Mouse (Mus musculus) bone marrow, adult 2 months (tissue): ENCODE measurements around the gene Slc52a3. TPM values are rescaled to one million over a fixed set of nuclear protein-coding genes. Genes with fewer than 3 reads are reported as not detected.

ENCODE experiments used
- H3K27ac ChIP-seq: fragments of 200-500 bp; 2 replicates; pipeline ENCODE4 v1.5.1; 2012; ENCODE audit warnings: low read depth, mild to moderate bottlenecking, control low read depth, inconsistent platforms, low read length; ENCODE audit not compliant: control insufficient read depth, poor library complexity, insufficient read depth
- H3K4me1 ChIP-seq: fragments of 200-500 bp; 2 replicates; pipeline ENCODE4 v1.6.1; 2011; ENCODE audit warnings: low read length; ENCODE audit not compliant: control insufficient read depth, insufficient read depth
- H3K4me3 ChIP-seq: fragments of 200-500 bp; replicated peaks from 2 replicates; pipeline ENCODE3; 2011; ENCODE audit warnings: mild to moderate bottlenecking, low read depth, low read length, control low read depth; ENCODE audit not compliant: control insufficient read depth
- CTCF ChIP-seq: fragments of 200-500 bp; IDR thresholded peaks from 2 replicates; pipeline ENCODE4 v1.5.1; 2011; ENCODE audit warnings: low read length, control low read depth; ENCODE audit not compliant: control insufficient read depth, insufficient read depth
- POLR2A ChIP-seq: fragments of 200-500 bp; IDR thresholded peaks from 2 replicates; pipeline ENCODE4 v1.6.1; 2011; ENCODE audit warnings: low read depth, mild to moderate bottlenecking, control low read depth, low read length, borderline replicate concordance; ENCODE audit not compliant: control insufficient read depth
- WGBS: fragments of 180-500 bp; shearing (Covaris S2); methylation state at CpG from one replicate; pipeline ENCODE4 v1.1.7; 2018; 5-methylcytosine and 5-hydroxymethylcytosine counted together
- polyA plus RNA-seq: library from polyadenylated mRNA; stranded (reverse); fragments of >200 nt; gene quantifications from 2 replicates; pipeline ENCODE4 v1.2.4, GENCODE M21; 2011; ENCODE audit warnings: low replicate concordance; ENCODE audit not compliant: missing spikeins, insufficient read depth, insufficient read length

Gene Slc52a3
- polyA plus RNA-seq, 1 experiment, result 2.6 TPM

- WGBS, result 67% methylated on average over 1 of the region's 1 CpGs
- TF ChIP-seq CTCF (no peak), POLR2A (no peak)
- Histone ChIP-seq H3K4me3 (no peak overlapping the region), H3K4me1 (no peaks in the 10 kb centered on the region), H3K27ac (no peak overlapping the region)
Measured at GRCm38 (mm10) chr2:152055406-152055805, 59.1 kb downstream of the Slc52a3 start.

- TF ChIP-seq POLR2A (no peak), CTCF (no peak)
- Histone ChIP-seq H3K27ac (no peak overlapping the region), H3K4me1 (no peaks in the 10 kb centered on the region), H3K4me3 (no peak overlapping the region)
- 74% methylated on average over 22 of the region's 22 CpGs for WGBS
Measured at GRCm38 (mm10) chr2:152056368-152057251, 60.3 kb downstream of the Slc52a3 start.

GRCm38 (mm10) chr2:152057252-152057563 is 60.9 kb downstream of the Slc52a3 start:
- 67% methylated on average over 9 of the region's 9 CpGs for WGBS
- no peak overlapping the region for H3K4me3 ChIP-seq
- H3K4me1 ChIP-seq, result no peaks in the 10 kb centered on the region
- TF ChIP-seq CTCF (no peak), POLR2A (no peak)
- no peak overlapping the region for H3K27ac ChIP-seq

Other genes with a start within 250 kb of the Slc52a3 start
- not detected in 2 replicates for gene Rspo4, start 153.6 kb upstream of the Slc52a3 start, polyA plus RNA-seq
- gene Angpt4, start 85.3 kb upstream of the Slc52a3 start, polyA plus RNA-seq, result 1.5 and 2.1 TPM in 2 replicates
- gene Fam110a, start 16.3 kb upstream of the Slc52a3 start, polyA plus RNA-seq, result 3.0 and 13.0 TPM in 2 replicates
- gene Scrt2, start 85.0 kb downstream of the Slc52a3 start, polyA plus RNA-seq, result not detected in 2 replicates
- 8.9 and 11.6 TPM in 2 replicates for gene Srxn1, start 109.0 kb downstream of the Slc52a3 start, polyA plus RNA-seq
- 2.1 TPM in 1 of 2 replicates, not detected in the other for gene Tcf15, start 147.1 kb downstream of the Slc52a3 start, polyA plus RNA-seq
- gene Csnk2a1, start 230.3 kb downstream of the Slc52a3 start, polyA plus RNA-seq, result 41.1 and 52.4 TPM in 2 replicates